Mouse (Mus musculus) heart, postnatal 0 days (tissue): ENCODE measurements around the gene Nat8f6.

ENCODE experiments used
- CTCF ChIP-seq: IDR thresholded peaks from 2 replicates; pipeline ENCODE4 v1.5.1; 2016; ENCODE audit warnings: antibody characterized with exemption, control low read depth, low read depth
- EP300 ChIP-seq: IDR thresholded peaks from 2 replicates; pipeline ENCODE4 v1.6.1; 2016; ENCODE audit warnings: antibody characterized with exemption, low read depth

GRCm38 (mm10) chr6:85825886-85826285 lies 5.1 kb upstream of the Nat8f6 start:
- TF ChIP-seq CTCF = no peak
- no peak for TF ChIP-seq EP300
